Mouse (Mus musculus): Measurements from ENCODE around the gene Zfp13.

Gene Zfp13

GRCm38 (mm10) chr17:23592208-23592925, 6.9 kb downstream of the Zfp13 start:
- peak; percentile 89 for DNase-seq (ENCODE audit: low read depth, low spot score)

GRCm38 (mm10) chr17:23587253-23587652, 12.0 kb downstream of the Zfp13 start:
- no peak for DNase-seq (ENCODE audit: low read depth, low spot score)

- peak; percentile 72 for DNase-seq (ENCODE audit: low read depth, low spot score)
These were observed 13.4 kb downstream of the Zfp13 start for GRCm38 (mm10) chr17:23585721-23586491.

- no peak for DNase-seq (ENCODE audit: low read depth, low spot score)
These were observed 14.5 kb downstream of the Zfp13 start for GRCm38 (mm10) chr17:23584786-23585185.

GRCm38 (mm10) chr17:23575951-23576552, 23.2 kb downstream of the Zfp13 start:
- DNase-seq (ENCODE audit: low read depth, low spot score), result no peak

- DNase-seq (ENCODE audit: low read depth, low spot score), result no peak
These were observed 25.2 kb downstream of the Zfp13 start for GRCm38 (mm10) chr17:23574130-23574529.

- DNase-seq (ENCODE audit: low read depth, low spot score), result no peak
These were observed 27.2 kb downstream of the Zfp13 start for GRCm38 (mm10) chr17:23572059-23572458.

- no peak for DNase-seq (ENCODE audit: low read depth, low spot score)
These were observed 28.2 kb downstream of the Zfp13 start for GRCm38 (mm10) chr17:23571084-23571483.

- DNase-seq (ENCODE audit: low read depth, low spot score), result no peak
These were observed 29.3 kb downstream of the Zfp13 start for GRCm38 (mm10) chr17:23570017-23570416.

- DNase-seq (ENCODE audit: low read depth, low spot score), result no peak
These were observed 30.9 kb downstream of the Zfp13 start for GRCm38 (mm10) chr17:23568370-23568769.

DNA sequence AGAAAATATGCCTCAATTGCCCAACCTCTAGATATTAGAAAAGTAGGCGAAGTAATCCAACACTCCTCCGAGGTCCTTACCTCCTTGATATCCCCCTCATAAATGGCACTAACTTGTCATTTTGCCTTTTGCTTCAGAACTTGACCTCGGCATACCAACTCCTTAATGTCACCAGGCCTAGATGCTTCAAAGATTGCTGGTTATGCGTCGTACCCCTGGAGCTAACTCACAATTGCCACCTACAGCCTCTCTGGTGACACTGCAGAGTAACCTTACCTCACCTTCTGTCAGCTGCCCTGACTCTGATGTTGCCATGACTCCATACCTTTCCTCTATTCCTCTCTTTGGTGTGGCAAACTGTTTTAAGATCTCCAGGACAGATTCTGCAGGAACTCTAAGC, 32.5 kb downstream of the Zfp13 start:
- DNase-seq (ENCODE audit: low read depth, low spot score), result no peak

- no peak for DNase-seq (ENCODE audit: low read depth, low spot score)
These were observed 34.9 kb downstream of the Zfp13 start for GRCm38 (mm10) chr17:23564368-23564715.

DNA sequence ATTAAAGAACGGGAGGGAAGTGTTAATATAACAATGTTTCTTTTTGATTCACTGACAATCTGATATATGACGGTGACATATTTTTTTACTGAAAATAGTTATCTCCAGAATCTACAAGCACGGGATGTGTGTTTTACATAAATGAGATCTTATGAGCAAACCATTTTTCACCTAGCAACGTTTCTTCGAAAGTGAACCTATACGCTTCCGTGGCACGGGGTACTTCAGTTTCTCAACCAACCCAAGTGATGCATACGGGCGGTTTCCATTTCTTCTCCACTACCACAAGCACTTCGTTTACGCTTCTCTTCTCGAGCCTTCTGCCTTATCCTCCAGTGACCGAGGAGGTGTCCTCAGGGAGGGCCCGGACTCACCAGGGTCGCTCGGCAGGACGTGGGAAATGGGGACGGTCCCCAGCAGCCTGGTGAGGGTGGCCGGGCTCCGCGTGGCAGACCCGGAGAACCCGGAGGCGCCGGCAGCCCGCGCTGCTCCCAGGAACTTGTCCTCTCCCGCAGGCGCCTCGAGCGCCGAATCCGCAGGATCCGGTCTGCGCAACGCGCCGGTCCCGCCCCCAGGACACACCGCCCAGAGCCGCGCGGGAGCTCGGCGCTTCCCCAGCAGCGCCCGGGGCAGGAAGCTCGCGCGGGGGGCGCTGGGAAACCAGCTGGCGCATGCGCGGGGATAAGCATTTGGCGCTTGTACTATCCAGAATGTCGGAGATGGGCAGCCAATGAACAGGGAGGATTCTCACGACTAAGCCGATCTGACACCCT, 35.5 kb downstream of the Zfp13 start, which contains the start of gene Zfp213:
Gene Zfp213 (minus strand): TSS at position 644 of the 773 bp plus-strand sequence.
- peak; percentile 92 for DNase-seq (ENCODE audit: low read depth, low spot score)

GRCm38 (mm10) chr17:23559767-23560166, 39.5 kb downstream of the Zfp13 start:
- no peak for DNase-seq (ENCODE audit: low read depth, low spot score)

- no peak for DNase-seq (ENCODE audit: low read depth, low spot score)
These were observed 43.9 kb downstream of the Zfp13 start for GRCm38 (mm10) chr17:23555243-23555916.

- DNase-seq (ENCODE audit: low read depth, low spot score), result no peak
These were observed 45.0 kb downstream of the Zfp13 start for GRCm38 (mm10) chr17:23554321-23554720.

DNA sequence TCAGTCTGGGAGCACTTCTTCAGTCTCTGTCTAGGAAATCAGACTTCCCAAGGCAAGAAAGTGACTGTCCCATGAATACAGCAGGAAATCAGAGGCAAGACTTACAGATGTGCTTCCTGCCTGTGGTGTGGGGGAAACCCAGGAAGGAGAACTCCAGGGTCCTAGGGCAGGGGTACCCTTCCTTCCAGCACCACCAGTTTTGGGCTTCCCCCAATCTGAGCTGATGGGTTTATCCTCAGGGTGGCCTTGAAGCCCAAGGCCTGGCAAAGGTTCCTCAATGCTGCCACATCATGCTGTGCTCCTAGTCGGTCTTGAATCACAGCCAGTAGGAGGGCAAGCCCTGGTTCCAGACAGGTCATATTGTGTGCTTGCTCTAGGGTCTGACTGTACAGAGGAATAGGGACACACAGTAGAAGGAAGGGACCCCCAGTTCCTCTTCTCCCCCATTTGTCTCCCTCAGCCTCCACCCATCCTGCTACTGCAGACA, 45.6 kb downstream of the Zfp13 start:
- DNase-seq (ENCODE audit: low read depth, low spot score), result no peak

- DNase-seq (ENCODE audit: low read depth, low spot score), result no peak
These were observed 46.2 kb downstream of the Zfp13 start for GRCm38 (mm10) chr17:23552896-23553633.

DNA sequence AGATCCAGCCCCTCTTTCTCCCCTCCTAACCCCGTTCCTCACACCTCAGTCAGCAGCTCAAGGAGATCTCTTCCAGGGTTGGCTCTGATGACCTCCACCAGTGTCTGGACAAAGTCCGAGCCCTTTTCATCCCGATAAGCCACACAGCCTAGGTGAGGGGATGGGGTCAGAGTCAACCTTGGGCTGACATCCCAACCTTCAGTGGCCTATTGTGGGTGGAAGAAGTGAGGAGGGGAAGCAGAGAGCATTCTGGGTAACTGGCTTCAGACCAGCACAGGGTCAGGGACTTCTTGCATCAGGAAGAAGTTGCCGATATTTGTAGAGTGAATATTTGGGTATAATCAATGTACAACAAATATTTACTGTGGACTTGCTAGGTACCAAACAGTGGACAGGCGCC, 47.3 kb downstream of the Zfp13 start:
- DNase-seq (ENCODE audit: low read depth, low spot score), result no peak

GRCm38 (mm10) chr17:23551416-23551815, 47.9 kb downstream of the Zfp13 start:
- DNase-seq (ENCODE audit: low read depth, low spot score), result no peak
